Mouse (Mus musculus) hindbrain, postnatal 0 days (tissue): ENCODE measurements around the gene Soga1. TPM values are rescaled to one million over a fixed set of nuclear protein-coding genes. Genes with fewer than 3 reads are reported as not detected.
A peak's percentile ranks its signal among the peaks of the same experiment; 100 is the strongest.

Experiments
- ATAC-seq: fragments of 200-750 bp; cut with Nextera tagmentation; 2 replicates; pipeline ENCODE4 v1.8.0; 2017; ENCODE audit warnings: mild to moderate bottlenecking, moderate TSS enrichment, moderate library complexity
- DNase-seq: peaks from one replicate; pipeline ENCODE4 v3.0.0-alpha.2; 2015; ENCODE audit warnings: low spot score
- H3K27ac ChIP-seq: fragments of 300-500 bp; sonication (generic); 2 replicates; pipeline ENCODE4 v1.5.1; 2014; ENCODE audit warnings: mild to moderate bottlenecking
- H3K27me3 ChIP-seq: fragments of 300-500 bp; sonication (generic); 2 replicates; pipeline ENCODE4 v1.6.1; 2014; ENCODE audit warnings: low read length, mixed read lengths; ENCODE audit not compliant: insufficient read depth
- H3K36me3 ChIP-seq: fragments of 300-500 bp; sonication (generic); 2 replicates; pipeline ENCODE4 v1.6.1; 2014; ENCODE audit warnings: low read length, mixed read lengths; ENCODE audit not compliant: insufficient read depth
- H3K4me1 ChIP-seq: fragments of 300-500 bp; sonication (generic); 2 replicates; pipeline ENCODE4 v1.6.1; 2014; ENCODE audit warnings: antibody characterized with exemption, low read length, mixed read lengths; ENCODE audit not compliant: insufficient read depth
- H3K4me2 ChIP-seq: fragments of 300-500 bp; sonication (generic); 2 replicates; pipeline ENCODE4 v1.6.1; 2014; ENCODE audit warnings: low read depth, mild to moderate bottlenecking, low read length, moderate library complexity, mixed read lengths
- H3K4me3 ChIP-seq: fragments of 300-500 bp; sonication (generic); 2 replicates; pipeline ENCODE4 v1.5.1; 2014; ENCODE audit warnings: low read length
- H3K9ac ChIP-seq: fragments of 300-500 bp; sonication (generic); replicated peaks from 2 replicates; pipeline ENCODE4 v1.6.1; 2014; ENCODE audit warnings: mild to moderate bottlenecking, low read length, moderate library complexity, mixed read lengths
- H3K9me3 ChIP-seq: fragments of 300-500 bp; sonication (generic); 2 replicates; pipeline ENCODE4 v1.6.1; 2016; ENCODE audit warnings: low read length, mixed read lengths
- CTCF ChIP-seq: IDR thresholded peaks from 2 replicates; pipeline ENCODE4 v1.5.1; 2016; ENCODE audit warnings: antibody characterized with exemption, control low read depth, low read depth
- WGBS: fragments of 180-500 bp; shearing (Covaris S2); extraction: QIAGEN DNeasy Blood & Tissue Kit; methylation state at CpG from one replicate; pipeline ENCODE4 v1.1.7; 2014; 5-methylcytosine and 5-hydroxymethylcytosine counted together
- polyA plus RNA-seq: library from polyadenylated mRNA; unstranded; fragments of >200 nt; fragmentation: Nextera tagmentation; extraction: Ambion mirVana; gene quantifications from 2 replicates; pipeline ENCODE4 v1.2.1, GENCODE M21; 2015
- total RNA-seq: library from RNA; depleted of rRNA; stranded (reverse); fragments of >200 nt; gene quantifications from 2 replicates; pipeline ENCODE4 v1.2.3, GENCODE M21; 2014

The Soga1 gene
- total and polyA plus RNA-seq, 2 experiments from 2014 or later = 3.5 to 120 TPM

- no peak overlapping the region for H3K4me2 ChIP-seq
- 59% methylated on average over 8 of the region's 8 CpGs for WGBS
- DNase-seq (no peak), ATAC-seq (no peak)
- no peak overlapping the region for H3K4me3 ChIP-seq
- no peaks in the 10 kb centered on the region for H3K9me3 ChIP-seq
- no peak for TF ChIP-seq CTCF
- H3K4me1 ChIP-seq = peaks cover 10% of the 10 kb centered on the region; the same call in 1 of the 2 replicates
- H3K36me3 ChIP-seq = peaks cover 41% of the 10 kb centered on the region
- H3K27me3 ChIP-seq = no peaks in the 10 kb centered on the region
- H3K9ac ChIP-seq = no peak overlapping the region
- H3K27ac ChIP-seq = no peak overlapping the region
Observed at GRCm38 (mm10) chr2:157043556-157043955, 35.5 kb downstream of the Soga1 start.

DNA sequence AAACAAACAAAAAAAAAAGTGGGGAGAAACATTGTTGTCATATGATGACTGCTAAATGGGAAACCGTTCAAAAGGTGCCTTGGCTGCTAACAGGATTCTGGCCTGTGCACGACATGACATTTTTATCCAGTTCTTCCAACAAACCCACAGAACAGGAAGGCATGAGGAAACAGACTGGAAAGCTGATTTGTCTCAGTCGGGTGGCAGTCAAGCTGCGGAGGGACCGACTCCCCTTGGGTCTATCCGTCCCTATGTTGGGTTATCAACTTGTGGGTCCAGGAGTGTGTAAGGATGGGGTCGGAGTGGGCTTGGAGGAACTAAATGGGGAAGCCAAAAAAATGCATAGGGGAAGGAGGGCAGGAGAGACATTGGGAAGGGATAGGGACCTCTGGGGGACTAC, 37.6 kb downstream of the Soga1 start:
- DNase-seq = no peak
- TF ChIP-seq CTCF = no peak
- no peak for ATAC-seq
- Histone ChIP-seq H3K4me3 (no peak overlapping the region), H3K9ac (no peak overlapping the region), H3K4me2 (no peak overlapping the region), H3K27ac (no peak overlapping the region), H3K4me1 (no peaks in the 10 kb centered on the region), H3K27me3 (no peaks in the 10 kb centered on the region), H3K9me3 (no peaks in the 10 kb centered on the region), H3K36me3 (peaks cover 53% of the 10 kb centered on the region)
- 81% methylated on average over 7 of the region's 7 CpGs for WGBS

DNA sequence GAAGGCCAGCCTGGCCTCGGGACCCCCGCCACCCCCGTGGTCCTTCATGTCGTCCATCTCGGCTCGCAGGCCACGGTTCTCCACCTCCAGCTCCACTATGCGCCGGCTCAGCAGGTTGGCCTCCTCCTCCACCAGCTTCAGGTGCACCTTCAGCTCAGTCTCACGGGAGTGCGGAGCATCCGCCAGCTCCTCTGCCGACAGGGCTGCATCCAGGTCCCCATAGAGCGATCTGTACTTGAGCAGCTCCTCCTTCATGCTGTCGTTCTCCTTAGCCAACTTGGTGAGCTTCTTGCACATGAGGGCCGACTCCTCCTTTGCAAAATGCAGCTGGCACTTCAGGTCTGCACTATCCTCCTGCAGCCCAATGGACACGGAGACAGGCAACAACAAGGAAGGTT, 38.4 kb downstream of the Soga1 start:
- Histone ChIP-seq H3K4me1 (no peaks in the 10 kb centered on the region), H3K36me3 (peaks cover 50% of the 10 kb centered on the region)

DNA sequence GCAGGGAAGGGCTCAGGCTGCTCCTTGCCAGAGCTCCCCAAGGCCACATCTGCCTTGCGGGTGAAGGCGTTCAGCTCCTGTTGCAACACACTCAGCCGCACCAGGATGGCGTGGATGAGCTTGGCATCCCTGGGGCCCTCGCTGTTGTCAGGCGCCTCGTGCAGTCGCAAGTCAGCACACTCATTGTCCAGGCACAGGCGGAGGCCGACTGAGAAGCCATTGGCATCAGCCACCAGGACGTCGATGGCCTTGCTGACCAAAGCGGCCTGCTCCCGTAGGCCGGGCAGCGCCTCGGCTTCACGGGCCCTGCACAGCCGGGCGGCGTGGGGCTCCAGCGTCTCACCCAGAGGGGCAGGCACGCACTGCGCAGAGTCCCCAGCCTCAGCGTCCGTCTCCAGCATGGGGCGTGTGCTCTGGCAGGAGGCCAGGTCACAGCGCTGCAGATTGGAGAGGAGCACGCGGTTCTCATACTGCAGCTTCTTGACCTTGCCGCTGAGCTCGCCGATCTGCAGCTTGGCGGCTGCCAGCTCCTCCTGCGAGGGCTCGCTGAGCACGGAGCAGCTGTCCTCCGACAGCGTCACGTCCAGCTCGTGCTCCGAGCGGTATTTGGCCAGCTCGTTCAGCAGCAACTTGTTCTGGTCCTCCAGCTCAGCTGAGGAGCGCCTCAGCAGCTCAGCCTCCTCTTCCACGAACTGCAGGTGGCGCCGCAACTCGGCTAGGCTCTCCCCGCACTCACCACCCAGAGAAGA, 39.0 kb downstream of the Soga1 start:
- H3K9me3 ChIP-seq = no peaks in the 10 kb centered on the region
- ATAC-seq (peak; percentile 80), DNase-seq (peak; percentile 80)
- no peak overlapping the region for H3K9ac ChIP-seq
- H3K36me3 ChIP-seq = peaks cover 48% of the 10 kb centered on the region
- no peaks in the 10 kb centered on the region for H3K4me1 ChIP-seq
- peak overlapping the region; percentile 22; the same call in 1 of the 2 replicates for H3K27ac ChIP-seq
- WGBS = 53% methylated on average over 50 of the region's 50 CpGs
- no peaks in the 10 kb centered on the region for H3K27me3 ChIP-seq
- H3K4me3 ChIP-seq = no peak overlapping the region
- TF ChIP-seq CTCF = peak; percentile 56
- no peak overlapping the region for H3K4me2 ChIP-seq

More for the DNA sequence above, 38.4 kb downstream of the Soga1 start:
- Histone ChIP-seq H3K27me3 (no peaks in the 10 kb centered on the region), H3K9ac (no peak overlapping the region), H3K4me2 (no peak overlapping the region), H3K9me3 (no peaks in the 10 kb centered on the region), H3K4me3 (no peak overlapping the region), H3K27ac (no peak overlapping the region)
- no peak for ATAC-seq
- TF ChIP-seq CTCF = no peak
- 71% methylated on average over 17 of the region's 17 CpGs for WGBS
- no peak for DNase-seq

DNA sequence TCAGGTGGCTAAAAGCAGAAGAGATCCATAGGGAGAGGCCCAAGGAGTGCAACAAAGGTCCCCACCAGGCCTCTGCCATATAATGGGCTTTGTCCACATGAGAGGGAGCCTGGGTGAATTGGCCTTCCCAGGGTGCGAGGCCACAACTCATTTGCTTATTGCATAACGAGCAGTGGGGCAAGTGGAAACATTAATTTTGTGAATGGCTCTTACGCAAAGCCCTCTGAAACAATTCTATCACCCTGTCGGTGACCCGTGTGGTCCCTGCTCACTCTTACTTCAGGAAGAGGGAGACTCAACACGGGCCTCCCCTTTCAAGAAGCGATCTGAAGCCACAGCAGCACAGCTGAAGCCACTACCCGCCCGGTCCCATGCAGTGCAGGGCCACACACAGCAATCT, 41.8 kb downstream of the Soga1 start:
- Histone ChIP-seq H3K27me3 (no peaks in the 10 kb centered on the region), H3K36me3 (peaks cover 58% of the 10 kb centered on the region), H3K27ac (no peak overlapping the region), H3K4me3 (no peak overlapping the region), H3K4me1 (no peaks in the 10 kb centered on the region), H3K4me2 (no peak overlapping the region), H3K9me3 (no peaks in the 10 kb centered on the region), H3K9ac (no peak overlapping the region)
- 73% methylated on average over 9 of the region's 9 CpGs for WGBS
- TF ChIP-seq CTCF = no peak
- DNase-seq (no peak), ATAC-seq (no peak)

- DNase-seq (no peak), ATAC-seq (no peak)
- no peak for TF ChIP-seq CTCF
- WGBS = 88% methylated on average over 8 of the region's 8 CpGs
- Histone ChIP-seq H3K27ac (no peak overlapping the region; the same call in 1 of the 2 replicates), H3K27me3 (no peaks in the 10 kb centered on the region), H3K36me3 (peaks cover 55% of the 10 kb centered on the region), H3K4me1 (no peaks in the 10 kb centered on the region), H3K4me3 (no peak overlapping the region), H3K4me2 (no peak overlapping the region), H3K9ac (no peak overlapping the region), H3K9me3 (no peaks in the 10 kb centered on the region)
Observed at GRCm38 (mm10) chr2:157036400-157036799, 42.7 kb downstream of the Soga1 start.

GRCm38 (mm10) chr2:157035371-157035770, 43.7 kb downstream of the Soga1 start:
- DNase-seq = no peak
- H3K9ac ChIP-seq = no peak overlapping the region
- ATAC-seq = no peak
- H3K27me3 ChIP-seq = no peaks in the 10 kb centered on the region
- no peaks in the 10 kb centered on the region for H3K4me1 ChIP-seq
- H3K4me3 ChIP-seq = no peak overlapping the region
- H3K9me3 ChIP-seq = no peaks in the 10 kb centered on the region
- no peak overlapping the region for H3K27ac ChIP-seq
- H3K36me3 ChIP-seq = peaks cover 58% of the 10 kb centered on the region
- TF ChIP-seq CTCF = no peak
- H3K4me2 ChIP-seq = no peak overlapping the region
- 74% methylated on average over 7 of the region's 7 CpGs for WGBS
